Mouse (Mus musculus) hindbrain, embryonic 14.5 days (tissue): ENCODE results near the gene Degs1. TPM values are rescaled to one million over a fixed set of nuclear protein-coding genes. Genes with fewer than 3 reads are reported as not detected.

ENCODE experiments used
- ATAC-seq: fragments of 200-750 bp; cut with Nextera tagmentation; 2 replicates; pipeline ENCODE4 v1.8.0; 2017; ENCODE audit warnings: moderate number of reproducible peaks, mild to moderate bottlenecking, moderate TSS enrichment, moderate library complexity; ENCODE audit not compliant: low FRiP score
- DNase-seq: peaks from one replicate; pipeline ENCODE4 v3.0.0-alpha.2; 2015; ENCODE audit warnings: low spot score
- H3K27ac ChIP-seq: fragments of 300-500 bp; sonication (generic); 2 replicates; pipeline ENCODE4 v1.5.1; 2014; ENCODE audit warnings: mild to moderate bottlenecking, moderate library complexity
- H3K27me3 ChIP-seq: fragments of 300-500 bp; sonication (generic); 2 replicates; pipeline ENCODE4 v1.6.1; 2014; ENCODE audit warnings: mild to moderate bottlenecking, low read length, mixed read lengths; ENCODE audit not compliant: control insufficient read depth, insufficient read depth
- H3K36me3 ChIP-seq: fragments of 300-500 bp; sonication (generic); replicated peaks from 2 replicates; pipeline ENCODE4 v1.6.1; 2014; ENCODE audit not compliant: control insufficient read depth, insufficient read depth
- H3K4me1 ChIP-seq: fragments of 300-500 bp; sonication (generic); replicated peaks from 2 replicates; pipeline ENCODE4 v1.6.1; 2014; ENCODE audit warnings: antibody characterized with exemption, low read length, mixed read lengths; ENCODE audit not compliant: control insufficient read depth, insufficient read depth
- H3K4me2 ChIP-seq: fragments of 300-500 bp; sonication (generic); replicated peaks from 2 replicates; pipeline ENCODE4 v1.6.1; 2014; ENCODE audit warnings: mild to moderate bottlenecking, moderate library complexity
- H3K4me3 ChIP-seq: fragments of 300-500 bp; sonication (generic); replicated peaks from 2 replicates; pipeline ENCODE4 v1.5.1; 2014; ENCODE audit warnings: mild to moderate bottlenecking, low read length
- H3K9ac ChIP-seq: fragments of 300-500 bp; sonication (generic); 2 replicates; pipeline ENCODE4 v1.6.1; 2014
- H3K9me3 ChIP-seq: fragments of 300-500 bp; sonication (generic); 2 replicates; pipeline ENCODE4 v1.6.1; 2016; ENCODE audit warnings: low read length; ENCODE audit not compliant: control insufficient read depth
- WGBS: fragments of 180-500 bp; shearing (Covaris S2); extraction: QIAGEN DNeasy Blood & Tissue Kit; methylation state at CpG from one replicate; pipeline ENCODE4 v1.1.7; 2014; 5-methylcytosine and 5-hydroxymethylcytosine counted together
- polyA plus RNA-seq: library from polyadenylated mRNA; unstranded; fragments of >200 nt; fragmentation: Nextera tagmentation; extraction: Ambion mirVana; gene quantifications from 2 replicates; pipeline ENCODE4 v1.2.1, GENCODE M21; 2014

The Degs1 gene
- polyA plus RNA-seq, 1 experiment from 2014 or later = 102 TPM

GRCm38 (mm10) chr1:182268317-182268716 lies 14.3 kb downstream of the Degs1 start:
- Histone ChIP-seq H3K27ac (no peak overlapping the region), H3K36me3 (peaks cover 9% of the 10 kb centered on the region; the same call in 1 of the 2 replicates), H3K27me3 (no peaks in the 10 kb centered on the region), H3K9me3 (no peaks in the 10 kb centered on the region), H3K4me2 (no peak overlapping the region), H3K9ac (no peak overlapping the region), H3K4me3 (no peak overlapping the region), H3K4me1 (no peaks in the 10 kb centered on the region)
- 33% methylated on average over 4 of the region's 4 CpGs for WGBS
- ATAC-seq (no peak), DNase-seq (no peak)

DNA sequence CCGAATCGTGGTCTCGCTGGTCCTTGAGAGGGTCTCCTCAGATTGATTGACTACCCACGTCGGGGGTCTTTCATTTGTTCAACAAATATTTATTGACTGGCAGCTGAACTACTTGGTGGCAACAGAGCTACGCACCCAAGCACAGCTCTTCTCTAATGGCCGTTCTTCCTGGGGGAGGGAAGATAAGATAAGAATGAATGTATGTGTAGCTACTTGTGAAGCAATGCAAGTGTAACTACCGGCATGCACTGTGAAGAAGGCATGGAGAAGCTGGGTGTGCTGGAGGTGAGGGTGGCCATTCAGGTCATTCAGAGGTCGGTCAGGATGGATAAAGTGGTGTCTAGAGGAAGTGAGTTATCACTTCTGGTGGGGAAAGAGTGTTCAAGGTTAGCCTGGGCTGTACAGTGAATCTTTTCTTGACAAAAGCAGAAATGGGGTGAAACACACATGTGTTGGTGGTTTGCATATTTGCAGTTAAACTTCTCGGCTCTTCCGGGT lies 16.5 kb downstream of the Degs1 start:
- ATAC-seq (no peak), DNase-seq (no peak)
- Histone ChIP-seq H3K9me3 (no peaks in the 10 kb centered on the region), H3K27ac (no peak overlapping the region), H3K9ac (no peak overlapping the region), H3K27me3 (no peaks in the 10 kb centered on the region), H3K36me3 (no peaks in the 10 kb centered on the region), H3K4me3 (no peak overlapping the region), H3K4me2 (no peak overlapping the region), H3K4me1 (no peaks in the 10 kb centered on the region)
- WGBS = 94% methylated on average over 9 of the region's 11 CpGs

GRCm38 (mm10) chr1:182256041-182256680 lies 26.4 kb downstream of the Degs1 start:
- no peak overlapping the region for H3K27ac ChIP-seq

GRCm38 (mm10) chr1:182255031-182255430 lies 27.6 kb downstream of the Degs1 start:
- Histone ChIP-seq H3K27ac (no peak overlapping the region), H3K9me3 (no peaks in the 10 kb centered on the region), H3K4me1 (no peaks in the 10 kb centered on the region), H3K27me3 (no peaks in the 10 kb centered on the region), H3K36me3 (no peaks in the 10 kb centered on the region), H3K4me2 (no peak overlapping the region), H3K4me3 (no peak overlapping the region), H3K9ac (no peak overlapping the region)
- WGBS = 93% methylated on average over 11 of the region's 11 CpGs
- DNase-seq = no peak
- ATAC-seq = no peak

More at GRCm38 (mm10) chr1:182256041-182256680, 26.4 kb downstream of the Degs1 start:
- Histone ChIP-seq H3K9me3 (no peaks in the 10 kb centered on the region), H3K9ac (no peak overlapping the region), H3K4me2 (no peak overlapping the region), H3K36me3 (no peaks in the 10 kb centered on the region), H3K27me3 (no peaks in the 10 kb centered on the region), H3K4me1 (no peaks in the 10 kb centered on the region), H3K4me3 (no peak overlapping the region)
- 91% methylated on average over 11 of the region's 11 CpGs for WGBS
- DNase-seq (no peak), ATAC-seq (no peak)

DNA sequence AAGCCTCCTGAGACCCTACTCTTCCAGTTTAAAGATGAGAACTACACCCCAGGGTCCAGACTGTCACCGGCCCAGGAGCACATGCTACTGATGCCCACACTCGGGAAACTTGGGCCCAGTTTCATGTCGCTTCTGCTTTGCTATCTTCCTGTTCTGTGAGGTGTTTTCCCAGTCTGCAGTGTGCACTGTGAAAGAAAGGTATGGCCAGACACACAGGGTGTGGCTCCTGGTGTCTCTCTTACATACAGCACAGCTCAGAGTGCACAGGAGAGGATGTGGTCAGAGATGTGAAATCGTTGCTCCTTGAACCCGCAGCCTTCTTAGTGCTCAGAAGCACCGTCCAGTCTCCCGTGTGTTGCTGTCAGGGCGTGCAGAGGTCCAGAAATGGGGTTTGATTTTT lies 28.0 kb downstream of the Degs1 start:
- 94% methylated on average over 8 of the region's 8 CpGs for WGBS
- H3K4me2 ChIP-seq = no peak overlapping the region

GRCm38 (mm10) chr1:182253756-182254534 lies 28.7 kb downstream of the Degs1 start:
- Histone ChIP-seq H3K4me2 (no peak overlapping the region), H3K9me3 (no peaks in the 10 kb centered on the region), H3K27me3 (no peaks in the 10 kb centered on the region), H3K36me3 (no peaks in the 10 kb centered on the region), H3K27ac (no peak overlapping the region), H3K4me1 (no peaks in the 10 kb centered on the region), H3K4me3 (no peak overlapping the region), H3K9ac (no peak overlapping the region)
- WGBS = 93% methylated on average over 12 of the region's 12 CpGs
- ATAC-seq (no peak), DNase-seq (no peak)

More for the DNA sequence above, 28.0 kb downstream of the Degs1 start:
- no peaks in the 10 kb centered on the region for H3K27me3 ChIP-seq
- H3K9me3 ChIP-seq = no peaks in the 10 kb centered on the region
- H3K27ac ChIP-seq = no peak overlapping the region
- ATAC-seq = no peak
- no peaks in the 10 kb centered on the region for H3K36me3 ChIP-seq
- no peak for DNase-seq
- no peak overlapping the region for H3K4me3 ChIP-seq
- no peak overlapping the region for H3K9ac ChIP-seq
- no peaks in the 10 kb centered on the region for H3K4me1 ChIP-seq

GRCm38 (mm10) chr1:182252534-182253171 lies 30.0 kb downstream of the Degs1 start:
- WGBS = 65% methylated on average over 10 of the region's 10 CpGs
- ATAC-seq (no peak), DNase-seq (no peak)
- Histone ChIP-seq H3K9me3 (no peaks in the 10 kb centered on the region), H3K27me3 (no peaks in the 10 kb centered on the region), H3K27ac (no peak overlapping the region), H3K36me3 (no peaks in the 10 kb centered on the region), H3K4me2 (no peak overlapping the region), H3K4me1 (no peaks in the 10 kb centered on the region), H3K4me3 (no peak overlapping the region), H3K9ac (no peak overlapping the region)

- Histone ChIP-seq H3K4me3 (no peak overlapping the region), H3K9me3 (no peaks in the 10 kb centered on the region), H3K4me1 (no peaks in the 10 kb centered on the region), H3K9ac (no peak overlapping the region), H3K27me3 (no peaks in the 10 kb centered on the region), H3K27ac (no peak overlapping the region), H3K4me2 (no peak overlapping the region), H3K36me3 (no peaks in the 10 kb centered on the region)
- no peak for DNase-seq
- no peak for ATAC-seq
- WGBS = 73% methylated on average over 4 of the region's 4 CpGs
Measured at GRCm38 (mm10) chr1:182250734-182251133, 31.9 kb downstream of the Degs1 start.

GRCm38 (mm10) chr1:182249298-182249697 lies 33.3 kb downstream of the Degs1 start:
- Histone ChIP-seq H3K4me1 (no peaks in the 10 kb centered on the region), H3K4me2 (no peak overlapping the region), H3K36me3 (no peaks in the 10 kb centered on the region), H3K9me3 (no peaks in the 10 kb centered on the region), H3K9ac (no peak overlapping the region), H3K27me3 (no peaks in the 10 kb centered on the region), H3K4me3 (no peak overlapping the region), H3K27ac (no peak overlapping the region)
- DNase-seq (no peak), ATAC-seq (no peak)
- WGBS = 67% methylated on average over 8 of the region's 8 CpGs
